Mouse (Mus musculus) lung, embryonic 15.5 days (tissue): Measurements from ENCODE around the gene Tmem223. TPM values are rescaled to one million over a fixed set of nuclear protein-coding genes. Genes with fewer than 3 reads are reported as not detected.

Experiments
- ATAC-seq: fragments of 200-750 bp; cut with Nextera tagmentation; 2 replicates; pipeline ENCODE4 v1.8.0; 2017; ENCODE audit warnings: moderate number of reproducible peaks, borderline replicate concordance; ENCODE audit not compliant: low FRiP score, low TSS enrichment; ENCODE audit errors: extremely low read depth
- H3K27ac ChIP-seq: fragments of 300-500 bp; sonication (generic); 2 replicates; pipeline ENCODE4 v1.5.1; 2015; ENCODE audit warnings: moderate library complexity, mild to moderate bottlenecking, inconsistent platforms
- H3K27me3 ChIP-seq: fragments of 300-500 bp; sonication (generic); 2 replicates; pipeline ENCODE4 v1.6.1; 2015; ENCODE audit warnings: inconsistent platforms
- H3K36me3 ChIP-seq: fragments of 300-500 bp; sonication (generic); 2 replicates; pipeline ENCODE4 v1.6.1; 2015; ENCODE audit warnings: inconsistent platforms
- H3K4me1 ChIP-seq: fragments of 300-500 bp; sonication (generic); 2 replicates; pipeline ENCODE4 v1.6.1; 2015; ENCODE audit warnings: inconsistent platforms
- H3K4me2 ChIP-seq: fragments of 300-500 bp; sonication (generic); 2 replicates; pipeline ENCODE4 v1.6.1; 2015; ENCODE audit warnings: inconsistent platforms, mild to moderate bottlenecking, moderate library complexity
- H3K4me3 ChIP-seq: fragments of 300-500 bp; sonication (generic); 2 replicates; pipeline ENCODE4 v1.5.1; 2015; ENCODE audit warnings: mild to moderate bottlenecking, inconsistent platforms
- H3K9ac ChIP-seq: fragments of 300-500 bp; sonication (generic); 2 replicates; pipeline ENCODE4 v1.6.1; 2015; ENCODE audit warnings: inconsistent platforms
- H3K9me3 ChIP-seq: fragments of 300-500 bp; sonication (generic); 2 replicates; pipeline ENCODE4 v1.6.1; 2016; ENCODE audit warnings: inconsistent platforms
- WGBS: fragments of 180-500 bp; shearing (Covaris S2); methylation state at CpG from one replicate; pipeline ENCODE4 v1.1.7; 2015; 5-methylcytosine and 5-hydroxymethylcytosine counted together
- microRNA-seq: library from miRNA; unstranded; fragments of <30 nt; microRNA quantifications from one replicate; pipeline ENCODE4, GENCODE M21; 2016
- polyA plus RNA-seq: library from polyadenylated mRNA; unstranded; fragments of >200 nt; fragmentation: Nextera tagmentation; extraction: Ambion mirVana; gene quantifications from 2 replicates; pipeline ENCODE4 v1.2.1, GENCODE M21; 2015

The Tmem223 gene
- polyA plus RNA-seq, 1 experiment from 2014 or later = 181 TPM

DNA sequence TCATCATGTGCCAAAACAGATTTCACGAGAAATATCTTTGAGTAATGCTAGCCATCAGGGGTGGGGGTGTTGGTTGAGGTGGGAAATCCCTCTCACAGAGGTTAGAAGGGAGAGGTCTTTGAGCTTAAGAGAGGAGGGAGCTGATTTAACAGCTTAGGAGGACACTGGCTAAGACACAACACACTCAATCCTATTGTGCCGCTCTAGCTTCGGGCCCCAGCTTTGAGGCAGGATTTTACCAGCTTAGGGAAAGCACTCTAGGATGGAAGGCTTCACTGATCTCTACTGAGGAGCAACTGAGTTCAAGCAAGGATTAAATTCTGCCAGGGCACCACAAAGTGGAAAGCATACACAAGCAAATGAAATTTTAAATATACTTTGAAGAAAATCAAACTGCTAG lies 46.2 kb downstream of the Tmem223 start:
- Histone ChIP-seq H3K4me3 (peak overlapping the region; percentile 9; the same call in 1 of the 2 replicates), H3K9me3 (no peaks in the 10 kb centered on the region), H3K27me3 (no peaks in the 10 kb centered on the region), H3K9ac (no peak overlapping the region), H3K27ac (no peak overlapping the region), H3K4me2 (peak overlapping the region; percentile 66; the same call in 1 of the 2 replicates), H3K36me3 (peaks cover 37% of the 10 kb centered on the region), H3K4me1 (peaks cover 25% of the 10 kb centered on the region)
- WGBS = 68% methylated on average over 3 of the region's 3 CpGs
- ATAC-seq = no peak

- peak overlapping the region; percentile 72 for H3K9ac ChIP-seq
- H3K36me3 ChIP-seq = peaks cover 31% of the 10 kb centered on the region
- H3K9me3 ChIP-seq = no peaks in the 10 kb centered on the region
- WGBS = 14% methylated on average over 14 of the region's 14 CpGs
- H3K4me1 ChIP-seq = peaks cover 37% of the 10 kb centered on the region
- peak overlapping the region; percentile 100 for H3K27ac ChIP-seq
- peak overlapping the region; percentile 96 for H3K4me3 ChIP-seq
- no peaks in the 10 kb centered on the region for H3K27me3 ChIP-seq
- no peak for ATAC-seq
- H3K4me2 ChIP-seq = peak overlapping the region; percentile 66
Measured at GRCm38 (mm10) chr19:8818301-8818798, 47.6 kb downstream of the Tmem223 start.

DNA sequence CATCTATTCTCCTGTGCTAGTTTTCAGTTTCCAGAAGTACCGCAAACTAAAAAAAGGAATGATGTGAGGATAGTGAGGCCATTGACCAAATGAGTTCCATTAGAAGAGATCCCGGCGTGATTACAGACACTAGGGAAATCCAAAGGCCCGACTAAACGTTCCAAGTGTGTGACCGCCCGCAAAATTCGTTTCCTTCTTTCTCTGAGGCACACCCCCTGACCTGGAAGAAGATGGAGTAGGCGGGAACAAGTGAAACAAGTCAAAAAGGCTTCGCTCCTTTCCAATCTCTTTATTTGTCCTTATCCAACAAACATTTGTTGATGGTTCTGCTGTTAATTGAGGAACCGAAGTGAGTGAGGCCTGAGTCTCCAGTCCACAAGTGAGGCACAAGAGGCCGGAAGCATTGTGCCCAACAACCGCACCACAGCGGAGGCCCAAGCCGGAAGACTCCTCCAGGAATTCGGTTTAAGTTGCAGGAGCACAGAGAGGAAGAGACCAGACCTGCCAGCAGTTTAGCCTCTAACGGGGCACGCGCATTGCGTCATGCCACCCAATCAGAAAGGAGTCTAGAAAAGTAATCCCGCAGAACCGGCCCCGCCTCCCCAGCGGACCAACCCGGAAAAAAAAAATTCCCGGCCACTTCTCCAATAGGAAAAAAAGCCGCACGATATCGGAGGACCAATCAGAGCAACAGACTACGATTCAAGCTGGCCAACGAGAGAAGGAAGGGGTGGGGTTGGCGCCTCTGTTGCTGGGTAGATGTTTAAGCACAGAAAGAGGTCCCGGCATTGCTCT lies 48.2 kb downstream of the Tmem223 start, which contains the start of gene Ttc9c:
Ttc9c (minus strand) TSS at position 533 of the 795 bp plus-strand sequence.
- Histone ChIP-seq H3K36me3 (peaks cover 31% of the 10 kb centered on the region), H3K9ac (peak within 1 kb of the TSS; percentile 97), H3K4me3 (peak within 1 kb of the TSS; percentile 96), H3K27ac (peak within 1 kb of the TSS; percentile 100), H3K4me2 (peak within 1 kb of the TSS; percentile 66), H3K4me1 (peaks cover 37% of the 10 kb centered on the region), H3K27me3 (no peaks in the 10 kb centered on the region), H3K9me3 (no peaks in the 10 kb centered on the region)
- under 1% methylated on average over 33 of the region's 33 CpGs for WGBS
- peak; percentile 92 for ATAC-seq

DNA sequence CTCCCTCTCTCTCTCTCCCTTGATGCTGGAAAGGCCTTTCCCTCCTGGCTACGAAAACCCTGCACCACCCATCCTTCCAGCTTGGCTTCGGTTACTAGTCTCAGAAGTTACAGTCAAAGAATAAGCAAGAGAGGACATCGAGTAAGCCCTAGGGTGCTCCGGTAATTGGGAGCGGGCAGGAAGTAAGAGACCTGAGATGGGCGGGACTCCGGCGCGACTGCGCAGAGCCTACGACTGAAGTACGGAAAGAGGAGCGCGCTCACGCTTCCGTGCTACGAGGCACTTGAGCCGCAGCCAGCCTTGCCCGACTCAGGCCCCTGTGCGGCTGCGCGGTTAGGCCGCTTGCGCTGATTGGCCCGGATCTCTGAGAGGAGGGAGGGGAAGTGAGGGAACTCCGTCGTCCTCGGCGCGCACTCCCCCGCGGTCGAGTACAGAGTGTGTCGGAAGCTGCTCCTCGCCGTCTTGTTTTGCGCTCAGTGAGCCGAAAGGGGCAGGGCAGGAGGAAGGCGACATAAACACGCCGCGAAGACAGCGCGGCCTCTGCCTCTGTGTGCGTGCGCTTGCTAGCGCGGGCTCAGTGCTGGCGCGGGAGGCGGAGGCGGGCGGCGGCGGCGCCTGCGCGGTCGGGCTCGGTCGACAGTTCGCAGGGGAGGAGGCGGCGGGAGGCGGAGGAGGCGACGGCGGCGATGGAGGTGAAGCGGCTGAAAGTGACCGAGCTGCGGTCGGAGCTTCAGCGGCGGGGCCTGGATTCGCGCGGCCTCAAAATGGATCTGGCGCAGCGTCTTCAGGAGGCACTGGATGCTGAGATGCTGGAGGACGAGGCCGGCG lies 49.0 kb downstream of the Tmem223 start, which contains the start of gene Hnrnpul2:
Hnrnpul2 (plus strand) TSS at position 415 of the 828 bp plus-strand sequence.
- Histone ChIP-seq H3K27me3 (no peaks in the 10 kb centered on the region), H3K9me3 (no peaks in the 10 kb centered on the region), H3K4me1 (peaks cover 37% of the 10 kb centered on the region), H3K4me2 (peak within 1 kb of the TSS; percentile 66), H3K27ac (peak within 1 kb of the TSS; percentile 100), H3K9ac (peak within 1 kb of the TSS; percentile 97), H3K4me3 (peak within 1 kb of the TSS; percentile 96), H3K36me3 (peaks cover 32% of the 10 kb centered on the region)
- whole genome bisulfite sequencing = under 1% methylated on average over 80 of the region's 83 CpGs
- peak; percentile 96 for ATAC-seq

DNA sequence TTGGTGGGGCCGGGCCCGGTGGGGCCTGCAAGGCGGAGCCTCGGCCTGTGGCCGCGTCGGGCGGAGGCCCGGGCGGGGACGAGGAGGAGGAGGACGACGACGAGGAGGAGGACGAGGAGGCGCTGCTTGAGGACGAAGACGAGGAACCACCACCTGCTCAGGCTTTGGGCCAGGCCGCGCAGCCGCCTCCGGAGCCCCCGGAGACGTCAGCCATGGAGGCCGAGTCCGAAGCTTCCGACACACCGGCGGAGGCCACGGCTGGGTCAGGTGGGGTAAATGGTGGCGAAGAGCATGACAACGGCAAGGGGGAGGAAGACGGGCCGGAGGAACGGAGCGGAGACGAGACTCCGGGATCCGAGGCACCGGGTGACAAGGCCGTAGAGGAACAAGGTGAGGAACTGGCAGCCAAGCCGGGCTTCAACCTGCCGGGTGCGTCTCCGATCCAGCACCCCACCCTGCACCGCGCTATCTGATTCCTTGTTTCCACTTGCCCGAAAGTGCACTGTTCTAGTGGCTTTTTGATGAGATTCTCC lies 49.7 kb downstream of the Tmem223 start:
- peak overlapping the region; percentile 97 for H3K9ac ChIP-seq
- peaks cover 34% of the 10 kb centered on the region for H3K36me3 ChIP-seq
- no peaks in the 10 kb centered on the region for H3K9me3 ChIP-seq
- H3K27me3 ChIP-seq = no peaks in the 10 kb centered on the region
- H3K4me3 ChIP-seq = peak overlapping the region; percentile 96
- H3K4me2 ChIP-seq = peak overlapping the region; percentile 66
- H3K27ac ChIP-seq = peak overlapping the region; percentile 100
- H3K4me1 ChIP-seq = peaks cover 37% of the 10 kb centered on the region
- WGBS = under 1% methylated on average over 47 of the region's 48 CpGs
- no peak; the same call in 1 of the 2 replicates for ATAC-seq

- H3K4me3 ChIP-seq = peak overlapping the region; percentile 96
- H3K27me3 ChIP-seq = no peaks in the 10 kb centered on the region
- peak overlapping the region; percentile 66 for H3K4me2 ChIP-seq
- peaks cover 32% of the 10 kb centered on the region for H3K4me1 ChIP-seq
- H3K9ac ChIP-seq = peak overlapping the region; percentile 97
- WGBS = under 1% methylated on average over 7 of the region's 7 CpGs
- peak overlapping the region; percentile 100 for H3K27ac ChIP-seq
- H3K9me3 ChIP-seq = no peaks in the 10 kb centered on the region
- no peak for ATAC-seq
- peaks cover 35% of the 10 kb centered on the region for H3K36me3 ChIP-seq
Measured at GRCm38 (mm10) chr19:8821146-8821545, 50.4 kb downstream of the Tmem223 start.

Small RNA genes lying within 50 kb of the gene (microRNA-seq; reads per million reads assigned to microRNA genes)
- gene Mir6992 = not detected

Other genes starting within 250 kb of the Tmem223 start
- 0.09 and 0.24 TPM in 2 replicates for gene Slc22a8, start 179.7 kb upstream of the Tmem223 start, polyA plus RNA-seq
- 0.11 TPM in 2 replicates for gene Slc22a6, start 153.0 kb upstream of the Tmem223 start, polyA plus RNA-seq
- 0.08 and 0.14 TPM in 2 replicates for gene Chrm1, start 107.2 kb upstream of the Tmem223 start, polyA plus RNA-seq
- 87.1 and 89.7 TPM in 2 replicates for gene Slc3a2, start 47.6 kb upstream of the Tmem223 start, polyA plus RNA-seq
- gene Wdr74, start 35.2 kb upstream of the Tmem223 start, polyA plus RNA-seq = 85.6 and 86.3 TPM in 2 replicates
- 2.0 and 2.1 TPM in 2 replicates for gene 1700092M07Rik, start 30.3 kb upstream of the Tmem223 start, polyA plus RNA-seq
- 142 and 153 TPM in 2 replicates for gene Stx5a, start 29.6 kb upstream of the Tmem223 start, polyA plus RNA-seq
- 184 and 198 TPM in 2 replicates for gene Nxf1, start 13.9 kb upstream of the Tmem223 start, polyA plus RNA-seq
- 77.2 and 81.3 TPM in 2 replicates for gene Tmem179b, start 3.5 kb downstream of the Tmem223 start, polyA plus RNA-seq
- gene Taf6l, start 15.4 kb downstream of the Tmem223 start, polyA plus RNA-seq = 30.5 and 31.5 TPM in 2 replicates
- 147 and 159 TPM in 2 replicates for gene Polr2g, start 27.6 kb downstream of the Tmem223 start, polyA plus RNA-seq
- 5.7 and 6.4 TPM in 2 replicates for gene Zbtb3, start 31.6 kb downstream of the Tmem223 start, polyA plus RNA-seq
- 54.8 and 57.2 TPM in 2 replicates for gene Ttc9c, start 48.3 kb downstream of the Tmem223 start, polyA plus RNA-seq
- gene Hnrnpul2, start 49.0 kb downstream of the Tmem223 start, polyA plus RNA-seq = 5.7 and 5.8 TPM in 2 replicates
- gene AC129217.1, start 58.8 kb downstream of the Tmem223 start, polyA plus RNA-seq = not detected in 2 replicates
- 48.3 and 52.3 TPM in 2 replicates for gene Bscl2, start 66.5 kb downstream of the Tmem223 start, polyA plus RNA-seq
- 1.6 and 2.5 TPM in 2 replicates for gene Gng3, start 68.2 kb downstream of the Tmem223 start, polyA plus RNA-seq
- gene Lrrn4cl, start 79.8 kb downstream of the Tmem223 start, polyA plus RNA-seq = 1.1 TPM in 2 replicates
- 153 and 158 TPM in 2 replicates for gene Ubxn1, start 100.5 kb downstream of the Tmem223 start, polyA plus RNA-seq
- gene Uqcc3, start 109.9 kb downstream of the Tmem223 start, polyA plus RNA-seq = 58.5 and 60.2 TPM in 2 replicates
- gene Lbhd1, start 112.7 kb downstream of the Tmem223 start, polyA plus RNA-seq = 70.5 and 72.7 TPM in 2 replicates
- not detected in 2 replicates for gene Gm49403, start 112.9 kb downstream of the Tmem223 start, polyA plus RNA-seq
- 81.5 and 93.7 TPM in 2 replicates for gene 1810009A15Rik, start 117.9 kb downstream of the Tmem223 start, polyA plus RNA-seq
- not detected in 2 replicates for gene Gm49416, start 117.9 kb downstream of the Tmem223 start, polyA plus RNA-seq
- gene Ints5, start 122.0 kb downstream of the Tmem223 start, polyA plus RNA-seq = 45.8 and 50.1 TPM in 2 replicates
- gene Ganab, start 127.1 kb downstream of the Tmem223 start, polyA plus RNA-seq = 122 and 123 TPM in 2 replicates
- 43.1 and 46.1 TPM in 2 replicates for gene B3gat3, start 149.4 kb downstream of the Tmem223 start, polyA plus RNA-seq
- 2.7 and 2.8 TPM in 2 replicates for gene Rom1, start 158.4 kb downstream of the Tmem223 start, polyA plus RNA-seq
- gene Eml3, start 158.6 kb downstream of the Tmem223 start, polyA plus RNA-seq = 30.8 and 35.6 TPM in 2 replicates
- gene Mta2, start 170.9 kb downstream of the Tmem223 start, polyA plus RNA-seq = 165 and 173 TPM in 2 replicates
- 28.4 and 29.7 TPM in 2 replicates for gene Tut1, start 182.9 kb downstream of the Tmem223 start, polyA plus RNA-seq
- gene Eef1g, start 196.0 kb downstream of the Tmem223 start, polyA plus RNA-seq = 420 and 427 TPM in 2 replicates
- 24.7 and 25.6 TPM in 2 replicates for gene Ahnak, start 218.3 kb downstream of the Tmem223 start, polyA plus RNA-seq